Mouse (Mus musculus): Measurements from ENCODE around the gene Tpm4.

Tpm4 gene

GRCm38 (mm10) chr8:72143256-72143824 lies 8.6 kb downstream of the Tpm4 start:
- no peak for DNase-seq (ENCODE audit: low read depth, low spot score)

- no peak for DNase-seq (ENCODE audit: low read depth, low spot score)
These were observed 9.7 kb downstream of the Tpm4 start for GRCm38 (mm10) chr8:72144345-72144975.

GRCm38 (mm10) chr8:72145511-72145910 lies 10.7 kb downstream of the Tpm4 start:
- DNase-seq (ENCODE audit: low read depth, low spot score): no peak

- no peak for DNase-seq (ENCODE audit: low read depth, low spot score)
These were observed 11.3 kb downstream of the Tpm4 start for GRCm38 (mm10) chr8:72146056-72146455.

- no peak for DNase-seq (ENCODE audit: low read depth, low spot score)
These were observed 11.8 kb downstream of the Tpm4 start for GRCm38 (mm10) chr8:72146556-72146955.

GRCm38 (mm10) chr8:72147266-72147665 lies 12.5 kb downstream of the Tpm4 start:
- DNase-seq (ENCODE audit: low read depth, low spot score): no peak

- DNase-seq (ENCODE audit: low read depth, low spot score): no peak
These were observed 14.3 kb downstream of the Tpm4 start for GRCm38 (mm10) chr8:72149056-72149455.

- DNase-seq (ENCODE audit: low read depth, low spot score): no peak
These were observed 16.8 kb downstream of the Tpm4 start for GRCm38 (mm10) chr8:72151418-72152078.

GRCm38 (mm10) chr8:72153382-72153781 lies 18.6 kb downstream of the Tpm4 start:
- DNase-seq (ENCODE audit: low read depth, low spot score): no peak

- no peak for DNase-seq (ENCODE audit: low read depth, low spot score)
These were observed 23.3 kb downstream of the Tpm4 start for GRCm38 (mm10) chr8:72158096-72158495.

- DNase-seq (ENCODE audit: low read depth, low spot score): no peak
These were observed 24.0 kb downstream of the Tpm4 start for GRCm38 (mm10) chr8:72158726-72159125.

GRCm38 (mm10) chr8:72160007-72160406 lies 25.2 kb downstream of the Tpm4 start:
- peak; percentile 8 for DNase-seq (ENCODE audit: low read depth, low spot score)

GRCm38 (mm10) chr8:72160707-72161697 lies 26.2 kb downstream of the Tpm4 start, which contains the start of gene Rab8a:
Rab8a (plus strand) TSS chr8:72161200.
- DNase-seq (ENCODE audit: low read depth, low spot score): peak; percentile 99

GRCm38 (mm10) chr8:72162821-72163220 lies 28.0 kb downstream of the Tpm4 start:
- no peak for DNase-seq (ENCODE audit: low read depth, low spot score)

GRCm38 (mm10) chr8:72169098-72169668 lies 34.4 kb downstream of the Tpm4 start:
- no peak for DNase-seq (ENCODE audit: low read depth, low spot score)

GRCm38 (mm10) chr8:72169681-72170249 lies 35.0 kb downstream of the Tpm4 start:
- DNase-seq (ENCODE audit: low read depth, low spot score): no peak

- peak; percentile 32 for DNase-seq (ENCODE audit: low read depth, low spot score)
These were observed 42.7 kb downstream of the Tpm4 start for GRCm38 (mm10) chr8:72177346-72177925.

GRCm38 (mm10) chr8:72183554-72184202 lies 48.9 kb downstream of the Tpm4 start:
- DNase-seq (ENCODE audit: low read depth, low spot score): no peak

GRCm38 (mm10) chr8:72187793-72188331 lies 53.1 kb downstream of the Tpm4 start:
- no peak for DNase-seq (ENCODE audit: low read depth, low spot score)

Measured in c-Kit-negative CD71-positive TER-119-positive erythroid progenitor cells, embryonic 14.5 days (primary cell).